Mouse (Mus musculus) limb, embryonic 11.5 days (tissue): ENCODE data around the gene Ccz1. TPM values are rescaled to one million over a fixed set of nuclear protein-coding genes. Genes with fewer than 3 reads are reported as not detected.

Experiments
- ATAC-seq: fragments of 200-750 bp; cut with Nextera tagmentation; 2 replicates; pipeline ENCODE4 v1.8.0; 2017; ENCODE audit warnings: low read depth; ENCODE audit not compliant: insufficient number of reproducible peaks, low FRiP score, low TSS enrichment
- DNase-seq: peaks from one replicate; pipeline ENCODE4 v3.0.0-alpha.2; 2015; ENCODE audit warnings: low spot score
- H3K27ac ChIP-seq: fragments of 300-500 bp; sonication (generic); replicated peaks from 2 replicates; pipeline ENCODE4 v1.5.1; 2014; ENCODE audit warnings: low read depth, mild to moderate bottlenecking, low read length
- H3K27me3 ChIP-seq: fragments of 300-500 bp; sonication (generic); 2 replicates; pipeline ENCODE4 v1.6.1; 2014; ENCODE audit warnings: mild to moderate bottlenecking, low read length, mixed read lengths; ENCODE audit not compliant: control insufficient read depth, insufficient read depth
- H3K36me3 ChIP-seq: fragments of 300-500 bp; sonication (generic); 2 replicates; pipeline ENCODE4 v1.6.1; 2014; ENCODE audit warnings: mild to moderate bottlenecking, low read length, moderate library complexity, mixed read lengths; ENCODE audit not compliant: control insufficient read depth, insufficient read depth
- H3K4me1 ChIP-seq: fragments of 300-500 bp; sonication (generic); 2 replicates; pipeline ENCODE4 v1.6.1; 2014; ENCODE audit warnings: low read length, mixed read lengths; ENCODE audit not compliant: control insufficient read depth, insufficient read depth
- H3K4me2 ChIP-seq: fragments of 300-500 bp; sonication (generic); 2 replicates; pipeline ENCODE4 v1.6.1; 2014; ENCODE audit warnings: low read depth, mild to moderate bottlenecking, moderate library complexity; ENCODE audit not compliant: severe bottlenecking
- H3K4me3 ChIP-seq: fragments of 300-500 bp; sonication (generic); 2 replicates; pipeline ENCODE4 v1.5.1; 2014; ENCODE audit warnings: low read depth, low read length
- H3K9ac ChIP-seq: fragments of 300-500 bp; sonication (generic); 2 replicates; pipeline ENCODE4 v1.6.1; 2014; ENCODE audit warnings: mild to moderate bottlenecking, low read length
- H3K9me3 ChIP-seq: fragments of 300-500 bp; sonication (generic); 2 replicates; pipeline ENCODE4 v1.6.1; 2016; ENCODE audit warnings: low read length; ENCODE audit not compliant: control insufficient read depth
- WGBS: fragments of 180-500 bp; shearing (Covaris S2); extraction: QIAGEN DNeasy Blood & Tissue Kit; methylation state at CpG from one replicate; pipeline ENCODE4 v1.1.7; 2014; 5-methylcytosine and 5-hydroxymethylcytosine counted together
- polyA plus RNA-seq: library from polyadenylated mRNA; unstranded; fragments of >200 nt; fragmentation: Nextera tagmentation; extraction: Ambion mirVana; gene quantifications from 2 replicates; pipeline ENCODE4 v1.2.1, GENCODE M21; 2014

The Ccz1 gene
- polyA plus RNA-seq, 1 experiment from 2014 or later = 110 TPM

- Histone ChIP-seq H3K9me3 (no peaks in the 10 kb centered on the region), H3K9ac (no peak overlapping the region), H3K4me1 (no peaks in the 10 kb centered on the region), H3K4me3 (no peak overlapping the region), H3K27me3 (no peaks in the 10 kb centered on the region), H3K36me3 (no peaks in the 10 kb centered on the region), H3K4me2 (no peak overlapping the region), H3K27ac (no peak overlapping the region)
- WGBS = 48% methylated on average over 11 of the region's 11 CpGs
- ATAC-seq (no peak), DNase-seq (peak; percentile 84)
Observed at GRCm38 (mm10) chr5:144040720-144041364, 26.2 kb upstream of the Ccz1 start.

- Histone ChIP-seq H3K4me2 (no peak overlapping the region), H3K27me3 (no peaks in the 10 kb centered on the region), H3K4me3 (no peak overlapping the region), H3K27ac (no peak overlapping the region), H3K9me3 (no peaks in the 10 kb centered on the region), H3K4me1 (no peaks in the 10 kb centered on the region), H3K9ac (no peak overlapping the region), H3K36me3 (no peaks in the 10 kb centered on the region)
- WGBS = 94% methylated on average over 5 of the region's 5 CpGs
- ATAC-seq (no peak), DNase-seq (no peak)
Observed at GRCm38 (mm10) chr5:144039886-144040285, 25.2 kb upstream of the Ccz1 start.

- Histone ChIP-seq H3K9ac (no peak overlapping the region), H3K27ac (no peak overlapping the region), H3K9me3 (no peaks in the 10 kb centered on the region), H3K27me3 (no peaks in the 10 kb centered on the region), H3K4me1 (no peaks in the 10 kb centered on the region), H3K36me3 (no peaks in the 10 kb centered on the region), H3K4me3 (no peak overlapping the region), H3K4me2 (no peak overlapping the region)
- ATAC-seq = no peak
- 76% methylated on average over 9 of the region's 9 CpGs for WGBS
- no peak for DNase-seq
Observed at GRCm38 (mm10) chr5:144039156-144039675, 24.5 kb upstream of the Ccz1 start.

GRCm38 (mm10) chr5:144036952-144037351 is 22.3 kb upstream of the Ccz1 start:
- Histone ChIP-seq H3K4me3 (no peak overlapping the region), H3K4me1 (no peaks in the 10 kb centered on the region), H3K36me3 (no peaks in the 10 kb centered on the region), H3K4me2 (no peak overlapping the region), H3K9ac (no peak overlapping the region), H3K27ac (no peak overlapping the region), H3K9me3 (no peaks in the 10 kb centered on the region), H3K27me3 (no peaks in the 10 kb centered on the region)
- ATAC-seq (no peak), DNase-seq (no peak)
- 54% methylated on average over 17 of the region's 17 CpGs for WGBS

- H3K27ac ChIP-seq = no peak overlapping the region
- no peaks in the 10 kb centered on the region for H3K9me3 ChIP-seq
- H3K4me2 ChIP-seq = no peak overlapping the region
- H3K27me3 ChIP-seq = no peaks in the 10 kb centered on the region
- no peaks in the 10 kb centered on the region for H3K4me1 ChIP-seq
- H3K36me3 ChIP-seq = no peaks in the 10 kb centered on the region
- 74% methylated on average over 7 of the region's 7 CpGs for WGBS
- DNase-seq (no peak), ATAC-seq (no peak)
- H3K4me3 ChIP-seq = no peak overlapping the region
- no peak overlapping the region for H3K9ac ChIP-seq
Observed at GRCm38 (mm10) chr5:144034567-144034966, 19.9 kb upstream of the Ccz1 start.

- H3K4me2 ChIP-seq = no peak overlapping the region
- no peaks in the 10 kb centered on the region for H3K9me3 ChIP-seq
- ATAC-seq = no peak
- H3K4me1 ChIP-seq = no peaks in the 10 kb centered on the region
- H3K9ac ChIP-seq = no peak overlapping the region
- no peak for DNase-seq
- H3K27ac ChIP-seq = no peak overlapping the region
- H3K36me3 ChIP-seq = no peaks in the 10 kb centered on the region
- H3K4me3 ChIP-seq = no peak overlapping the region
- H3K27me3 ChIP-seq = no peaks in the 10 kb centered on the region
- WGBS = 90% methylated on average over 7 of the region's 7 CpGs
Observed at GRCm38 (mm10) chr5:144032491-144032890, 17.8 kb upstream of the Ccz1 start.

GRCm38 (mm10) chr5:144026620-144027263 is 12.1 kb upstream of the Ccz1 start, which contains the start of gene Ocm:
TSS of gene Ocm (minus strand) at chr5:144026670.
- H3K27ac ChIP-seq = no peak within 1 kb of the TSS
- WGBS = 65% methylated on average over 11 of the region's 11 CpGs
- no peak within 1 kb of the TSS for H3K9ac ChIP-seq
- no peaks in the 10 kb centered on the region for H3K36me3 ChIP-seq
- DNase-seq = no peak
- no peaks in the 10 kb centered on the region for H3K27me3 ChIP-seq
- H3K4me1 ChIP-seq = no peaks in the 10 kb centered on the region
- H3K4me3 ChIP-seq = no peak within 1 kb of the TSS
- H3K4me2 ChIP-seq = no peak within 1 kb of the TSS
- no peaks in the 10 kb centered on the region for H3K9me3 ChIP-seq
- ATAC-seq = no peak

- Histone ChIP-seq H3K4me2 (no peak overlapping the region), H3K36me3 (peaks cover 6% of the 10 kb centered on the region; the same call in 1 of the 2 replicates), H3K9ac (no peak overlapping the region), H3K4me3 (no peak overlapping the region), H3K9me3 (no peaks in the 10 kb centered on the region), H3K27ac (no peak overlapping the region), H3K27me3 (no peaks in the 10 kb centered on the region), H3K4me1 (no peaks in the 10 kb centered on the region)
- DNase-seq = no peak
- WGBS = 89% methylated on average over 9 of the region's 9 CpGs
- no peak for ATAC-seq
Observed at GRCm38 (mm10) chr5:144015845-144016244, 1.2 kb upstream of the Ccz1 start.
